Mouse (Mus musculus): Measurements from ENCODE around the gene Gm9970.

GRCm38 (mm10) chr5:31218294-31218693 is 22.7 kb downstream of the Gm9970 start:
- TF ChIP-seq CTCF (IDR thresholded peaks at IDR 0.05; ENCODE audit: extremely low read depth, insufficient read depth, low read length) (no peak), POLR2A (IDR thresholded peaks at IDR 0.05; ENCODE audit: extremely low read depth, insufficient read depth, low read length) (no peak)
